Mouse (Mus musculus) small intestine, adult 2 months (tissue): ENCODE measurements around the gene Cdh23. TPM values are rescaled to one million over a fixed set of nuclear protein-coding genes. Genes with fewer than 3 reads are reported as not detected.

Experiments used
- H3K27ac ChIP-seq: fragments of 200-500 bp; 2 replicates; pipeline ENCODE4 v1.5.1; 2012; ENCODE audit warnings: low read depth, low read length, control low read depth, inconsistent platforms; ENCODE audit not compliant: insufficient read depth
- H3K27me3 ChIP-seq: fragments of 200-500 bp; 2 replicates; pipeline ENCODE4 v1.6.1; 2012; ENCODE audit warnings: mild to moderate bottlenecking, moderate library complexity, low read length, inconsistent platforms; ENCODE audit not compliant: control insufficient read depth, insufficient read depth
- H3K36me3 ChIP-seq: fragments of 200-500 bp; 2 replicates; pipeline ENCODE4 v1.6.1; 2012; ENCODE audit warnings: mild to moderate bottlenecking, low read length, control low read depth, inconsistent platforms; ENCODE audit not compliant: control insufficient read depth, insufficient read depth
- H3K4me1 ChIP-seq: fragments of 200-500 bp; 2 replicates; pipeline ENCODE4 v1.6.1; 2012; ENCODE audit warnings: low read length, inconsistent platforms, mixed read lengths; ENCODE audit not compliant: control insufficient read depth, insufficient read depth, insufficient read length
- H3K4me3 ChIP-seq: fragments of 200-500 bp; 2 replicates; pipeline ENCODE4 v1.5.1; 2012; ENCODE audit warnings: low read depth, mild to moderate bottlenecking, control low read depth, inconsistent platforms, low read length, moderate library complexity
- CTCF ChIP-seq: fragments of 200-500 bp; IDR thresholded peaks from 2 replicates; pipeline ENCODE4 v1.5.1; 2012; ENCODE audit warnings: low read depth, mild to moderate bottlenecking, control low read depth, inconsistent platforms, low read length, moderate library complexity, mixed read lengths; ENCODE audit not compliant: insufficient replicate concordance, insufficient read length; ENCODE audit errors: extremely low read depth
- POLR2A ChIP-seq: fragments of 200-500 bp; IDR thresholded peaks from 2 replicates; pipeline ENCODE4 v1.6.1; 2012; ENCODE audit warnings: low read depth, mild to moderate bottlenecking, control low read depth, inconsistent platforms, low read length, moderate library complexity
- WGBS: fragments of 180-500 bp; shearing (Covaris S2); methylation state at CpG from one replicate; pipeline ENCODE4 v1.1.7; 2018; 5-methylcytosine and 5-hydroxymethylcytosine counted together
- polyA plus RNA-seq: library from polyadenylated mRNA; depleted of rRNA; stranded (reverse); fragments of >200 nt; gene quantifications from 2 replicates; pipeline ENCODE4 v1.2.3, GENCODE M21; 2012

Gene Cdh23
- polyA plus RNA-seq, 1 experiment: 0.35 TPM

DNA sequence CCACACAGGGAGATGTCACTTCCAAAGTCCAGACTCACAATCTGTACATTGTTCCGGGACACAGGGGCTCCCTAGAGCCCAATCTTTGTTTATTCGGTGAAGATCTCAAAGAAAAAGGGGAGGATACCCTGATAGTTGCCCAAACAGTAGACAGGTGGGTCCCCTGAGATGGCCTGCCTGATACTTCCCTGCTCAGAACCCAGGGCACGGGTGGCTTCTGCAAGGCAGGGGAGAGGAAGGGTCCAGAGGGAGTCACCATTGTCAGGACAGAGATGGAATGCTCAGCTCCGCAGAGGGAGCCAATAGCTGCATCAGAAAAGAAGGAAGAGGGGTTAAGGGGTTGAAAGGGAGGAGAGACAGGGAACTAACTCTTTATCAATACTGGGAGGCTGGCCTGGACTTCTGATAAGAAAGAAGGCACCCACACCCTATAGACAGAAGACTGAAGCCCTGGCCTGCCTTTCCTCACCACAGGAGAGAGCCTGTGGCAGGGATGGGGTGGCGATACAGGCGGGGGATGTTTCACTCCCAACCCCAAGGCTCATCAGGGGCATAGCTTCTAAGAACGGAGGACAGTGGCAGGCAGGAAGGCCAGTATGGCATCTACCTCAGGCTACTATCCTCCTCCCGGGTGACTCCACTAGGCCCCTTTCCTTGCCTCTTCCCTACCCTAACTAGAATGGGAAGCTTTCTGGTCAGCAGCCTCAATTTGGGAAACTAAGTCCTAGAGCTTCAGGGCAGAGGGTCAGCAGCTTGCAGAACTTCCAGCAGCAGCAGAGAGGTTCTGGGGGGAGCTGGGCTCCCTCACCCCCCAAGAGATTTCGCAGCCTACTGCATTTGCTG lies 348.3 kb downstream of the Cdh23 start:
- H3K27ac ChIP-seq: peak overlapping the region; percentile 91
- WGBS: 47% methylated on average over 9 of the region's 9 CpGs
- peak overlapping the region; percentile 72 for H3K4me3 ChIP-seq
- H3K36me3 ChIP-seq: no peaks in the 10 kb centered on the region
- H3K27me3 ChIP-seq: no peaks in the 10 kb centered on the region
- TF ChIP-seq CTCF (no peak), POLR2A (no peak)
- H3K4me1 ChIP-seq: peaks cover 30% of the 10 kb centered on the region

- peak within 1 kb of the TSS; percentile 91 for H3K27ac ChIP-seq
- peak within 1 kb of the TSS; percentile 72 for H3K4me3 ChIP-seq
- no peaks in the 10 kb centered on the region for H3K36me3 ChIP-seq
- under 1% methylated on average over 37 of the region's 37 CpGs for WGBS
- peaks cover 26% of the 10 kb centered on the region for H3K4me1 ChIP-seq
- TF ChIP-seq CTCF: peak; percentile 72
- TF ChIP-seq POLR2A: peak; percentile 62; the same call in 1 of the 2 replicates
- H3K27me3 ChIP-seq: no peaks in the 10 kb centered on the region
Observed at GRCm38 (mm10) chr10:60346701-60347405, 349.4 kb downstream of the Cdh23 start, which contains the start of gene Vsir. Gene Vsir, plus strand, starts transcription at chr10:60346851.

DNA sequence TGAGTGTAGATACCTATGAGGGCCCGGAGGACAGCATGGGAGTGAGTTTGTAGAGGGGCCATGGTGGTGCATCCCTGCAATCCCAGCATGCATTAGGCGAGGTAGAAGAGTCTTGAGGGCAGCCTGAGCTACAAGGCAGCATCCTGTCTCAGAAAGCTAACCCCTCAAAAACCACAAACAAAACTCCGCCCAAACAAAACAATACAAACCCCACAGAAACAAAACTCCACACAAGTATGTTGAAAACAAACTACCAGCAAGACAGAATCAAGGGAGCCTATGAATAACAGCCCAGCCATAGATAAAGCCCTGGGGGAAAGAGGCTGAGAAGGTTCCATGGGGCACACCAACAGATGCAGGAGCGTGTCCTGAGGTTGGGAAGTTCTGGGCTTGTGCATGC lies 350.2 kb downstream of the Cdh23 start:
- WGBS: 79% methylated on average over 4 of the region's 4 CpGs
- H3K4me3 ChIP-seq: peak overlapping the region; percentile 72
- H3K4me1 ChIP-seq: peaks cover 18% of the 10 kb centered on the region
- H3K27me3 ChIP-seq: no peaks in the 10 kb centered on the region
- H3K36me3 ChIP-seq: no peaks in the 10 kb centered on the region
- no peak for TF ChIP-seq CTCF
- no peak for TF ChIP-seq POLR2A
- peak overlapping the region; percentile 17 for H3K27ac ChIP-seq

DNA sequence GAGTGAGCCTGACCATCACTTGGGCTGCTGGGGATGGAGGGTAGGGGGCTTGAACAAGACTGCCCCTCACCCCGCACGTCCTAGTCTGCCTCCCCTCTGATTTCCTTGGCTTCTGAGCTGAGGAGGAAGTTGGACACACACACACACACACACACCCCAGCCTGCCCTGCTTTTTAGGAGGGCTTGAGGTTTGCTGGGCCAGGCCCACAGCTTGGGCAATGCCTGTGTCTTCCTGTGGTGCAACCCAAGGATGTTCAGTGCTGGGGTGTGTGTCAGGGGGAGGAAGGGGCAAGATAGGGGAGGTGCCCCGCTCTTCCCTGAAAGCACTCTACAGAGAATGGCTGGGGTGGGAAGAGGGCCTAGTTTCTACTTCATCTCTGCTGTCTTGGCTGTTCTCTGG lies 352.2 kb downstream of the Cdh23 start:
- TF ChIP-seq POLR2A (no peak), CTCF (no peak)
- no peak overlapping the region for H3K27ac ChIP-seq
- H3K4me3 ChIP-seq: no peak overlapping the region
- 79% methylated on average over 3 of the region's 3 CpGs for WGBS
- H3K36me3 ChIP-seq: no peaks in the 10 kb centered on the region
- peaks cover 13% of the 10 kb centered on the region for H3K4me1 ChIP-seq
- H3K27me3 ChIP-seq: no peaks in the 10 kb centered on the region

GRCm38 (mm10) chr10:60341528-60341927 lies 354.8 kb downstream of the Cdh23 start:
- 59% methylated on average over 9 of the region's 9 CpGs for WGBS
- Histone ChIP-seq H3K27ac (no peak overlapping the region), H3K27me3 (no peaks in the 10 kb centered on the region), H3K4me1 (peaks cover 4% of the 10 kb centered on the region), H3K36me3 (no peaks in the 10 kb centered on the region), H3K4me3 (no peak overlapping the region)
- TF ChIP-seq POLR2A (no peak), CTCF (no peak)

GRCm38 (mm10) chr10:60335021-60335420 lies 361.3 kb downstream of the Cdh23 start:
- WGBS: 86% methylated on average over 4 of the region's 4 CpGs
- no peak for TF ChIP-seq POLR2A
- TF ChIP-seq CTCF: no peak

DNA sequence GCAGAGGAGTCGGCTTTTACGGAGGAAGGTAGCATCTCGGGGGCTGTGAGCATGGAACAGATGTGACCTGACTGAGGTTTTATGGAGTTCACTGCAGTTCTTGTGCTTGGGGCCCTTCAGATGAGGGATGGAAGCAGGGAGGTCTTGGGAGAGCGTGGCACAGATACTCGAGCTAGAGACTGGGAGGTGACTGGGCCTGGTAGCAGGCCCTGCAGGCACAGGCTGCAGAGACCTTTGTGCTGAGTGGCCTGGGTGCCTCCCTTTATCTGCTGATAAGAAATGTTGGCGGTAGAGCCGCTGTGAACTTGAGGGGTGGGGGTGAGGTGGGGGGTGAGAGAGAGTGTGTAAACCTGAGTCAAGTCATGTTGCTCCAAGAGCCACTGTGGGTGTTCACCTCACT lies 361.7 kb downstream of the Cdh23 start:
- Histone ChIP-seq H3K36me3 (no peaks in the 10 kb centered on the region), H3K4me3 (no peak overlapping the region), H3K27me3 (no peaks in the 10 kb centered on the region), H3K27ac (no peak overlapping the region), H3K4me1 (peaks cover 5% of the 10 kb centered on the region; the same call in 1 of the 2 replicates)
- 40% methylated on average over 7 of the region's 7 CpGs for WGBS
- no peak for TF ChIP-seq CTCF
- TF ChIP-seq POLR2A: no peak

More at GRCm38 (mm10) chr10:60335021-60335420, 361.3 kb downstream of the Cdh23 start:
- Histone ChIP-seq H3K4me1 (peaks cover 5% of the 10 kb centered on the region; the same call in 1 of the 2 replicates), H3K4me3 (no peak overlapping the region), H3K27ac (no peak overlapping the region), H3K27me3 (no peaks in the 10 kb centered on the region), H3K36me3 (no peaks in the 10 kb centered on the region)
